Mouse (Mus musculus): Measurements from ENCODE around the gene Bora. TPM values are rescaled to one million over a fixed set of nuclear protein-coding genes. Genes with fewer than 3 reads are reported as not detected.

Bora gene
- total RNA-seq, 2 experiments from 2014 or later, result 0.59 to 0.84 TPM

DNA sequence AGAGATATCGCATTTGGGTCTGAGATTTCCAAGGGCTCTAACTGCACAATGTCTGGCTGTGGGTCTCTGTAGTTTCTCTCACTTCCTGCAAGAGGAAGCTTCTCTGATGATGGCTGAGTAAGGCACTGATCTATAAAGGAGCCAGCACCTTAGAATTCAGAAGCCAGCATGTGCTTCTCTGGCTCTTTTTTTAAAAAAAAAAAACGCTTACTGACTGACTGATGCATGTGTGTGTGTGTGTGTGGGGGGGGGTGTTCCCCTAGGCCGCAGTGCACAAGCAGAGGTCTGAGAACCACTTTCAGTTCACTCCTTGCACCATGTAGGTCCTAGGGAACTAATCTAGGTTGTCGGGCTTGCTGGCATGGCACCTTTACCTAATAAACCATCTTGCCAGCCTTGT is 4.6 kb upstream of the Bora start:
- Histone ChIP-seq H3K27ac (no peak overlapping the region), H3K4me3 (no peak overlapping the region)
- intact Hi-C loops (cut with DNase I), result no loop called here

DNA sequence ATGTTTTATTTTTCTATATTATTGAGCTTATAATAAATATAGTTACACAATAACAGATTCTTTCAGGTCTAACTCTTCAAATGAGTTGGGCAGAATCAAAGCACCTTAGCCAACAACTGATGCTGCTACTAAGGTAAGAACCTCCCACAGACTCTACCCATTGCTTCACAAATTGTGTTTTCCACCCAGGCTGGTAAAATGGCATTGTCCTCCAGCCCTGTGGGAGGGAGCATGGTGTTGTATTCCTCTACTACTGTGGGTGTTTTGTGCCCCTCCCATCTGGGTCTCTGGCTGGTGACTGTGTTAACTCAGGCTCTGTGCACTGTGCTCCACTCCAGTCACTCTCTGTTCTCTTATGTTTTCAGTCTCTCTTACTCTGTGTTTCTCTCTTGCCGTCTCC is 2.5 kb upstream of the Bora start:
- no peak overlapping the region for H3K27ac ChIP-seq
- TF ChIP-seq CTCF (IDR thresholded peaks at IDR 0.05), result no peak
- DNase-seq, result no peak
- intact Hi-C loops (cut with DNase I), result no loop called here
- H3K4me3 ChIP-seq, result no peak overlapping the region

More for the DNA sequence above, 4.6 kb upstream of the Bora start:
- TF ChIP-seq CTCF (IDR thresholded peaks at IDR 0.05), result no peak
- no peak for DNase-seq

DNA sequence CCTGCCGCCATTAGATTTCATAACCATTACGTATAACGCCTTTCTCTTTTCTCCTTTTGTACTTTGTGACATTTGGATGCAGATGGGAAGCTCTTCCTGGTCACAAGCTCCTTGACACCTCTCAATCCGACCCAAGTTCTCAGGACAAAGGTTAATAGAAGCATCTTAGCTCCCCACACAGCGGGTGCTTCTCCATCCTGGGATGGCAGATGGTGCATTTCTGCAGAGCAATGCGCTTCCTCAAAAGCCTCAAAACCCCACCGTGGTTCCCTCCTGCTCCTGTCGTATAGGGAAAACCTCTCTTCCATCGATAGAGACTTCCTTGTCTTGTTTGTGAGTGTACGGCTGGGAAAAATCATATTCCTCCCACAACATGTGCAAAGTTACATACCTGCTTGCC is 1.9 kb upstream of the Bora start:
- no peak for DNase-seq
- Histone ChIP-seq H3K27ac (no peak overlapping the region), H3K4me3 (no peak overlapping the region)
- no peak for TF ChIP-seq CTCF (IDR thresholded peaks at IDR 0.05)
- intact Hi-C loops (cut with DNase I), result no loop called here

DNA sequence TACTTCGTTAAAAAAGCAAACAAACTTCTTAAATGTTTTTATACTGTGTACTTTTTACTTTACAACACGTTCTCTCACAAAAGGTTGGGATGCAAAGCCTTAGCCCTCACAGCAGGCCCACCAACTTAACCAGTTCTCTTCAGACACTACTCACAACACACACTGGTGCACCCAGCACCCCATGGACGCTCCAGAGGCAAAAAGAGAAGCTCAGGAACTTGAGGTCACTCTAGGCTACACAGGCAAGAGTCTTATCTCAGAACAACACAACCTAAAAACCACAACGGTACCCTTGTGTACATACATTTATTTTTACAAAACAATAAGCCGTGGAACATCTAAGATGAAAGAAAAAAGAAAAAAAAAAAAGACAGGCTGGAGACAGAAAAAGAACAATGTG is 1.3 kb upstream of the Bora start:
- no peak for TF ChIP-seq CTCF (IDR thresholded peaks at IDR 0.05)
- Histone ChIP-seq H3K4me3 (peak overlapping the region; percentile 100), H3K27ac (no peak overlapping the region)
- intact Hi-C loops (cut with DNase I), result no loop called here
- no peak for DNase-seq

GRCm38 (mm10) chr14:99045378-99046030 is 518 bp upstream of the Bora start:
- intact Hi-C loops (cut with DNase I), result loop anchor here (2.0 kb wide), 1 partner anchor 55 kb away; no protein-coding TSS in a partner anchor
- H3K27ac ChIP-seq, result peak overlapping the region; percentile 96
- TF ChIP-seq CTCF (IDR thresholded peaks at IDR 0.05), result no peak
- DNase-seq, result no peak
- H3K4me3 ChIP-seq, result peak overlapping the region; percentile 100

- no peak for TF ChIP-seq CTCF (IDR thresholded peaks at IDR 0.05)
- Histone ChIP-seq H3K27ac (peak overlapping the region; percentile 96), H3K4me3 (peak overlapping the region; percentile 100)
- no peak for DNase-seq
- intact Hi-C loops (cut with DNase I), result loop anchor here (2.0 kb wide), 1 partner anchor 54 kb away; no protein-coding TSS in a partner anchor
Observed at GRCm38 (mm10) chr14:99046782-99047181, 760 bp downstream of the Bora start.

- DNase-seq, result no peak
- intact Hi-C loops (cut with DNase I), result no loop called here
- H3K4me3 ChIP-seq, result no peak overlapping the region
- no peak for TF ChIP-seq CTCF (IDR thresholded peaks at IDR 0.05)
- H3K27ac ChIP-seq, result no peak overlapping the region
Observed at GRCm38 (mm10) chr14:99058959-99059586, 13.1 kb downstream of the Bora start.

DNA sequence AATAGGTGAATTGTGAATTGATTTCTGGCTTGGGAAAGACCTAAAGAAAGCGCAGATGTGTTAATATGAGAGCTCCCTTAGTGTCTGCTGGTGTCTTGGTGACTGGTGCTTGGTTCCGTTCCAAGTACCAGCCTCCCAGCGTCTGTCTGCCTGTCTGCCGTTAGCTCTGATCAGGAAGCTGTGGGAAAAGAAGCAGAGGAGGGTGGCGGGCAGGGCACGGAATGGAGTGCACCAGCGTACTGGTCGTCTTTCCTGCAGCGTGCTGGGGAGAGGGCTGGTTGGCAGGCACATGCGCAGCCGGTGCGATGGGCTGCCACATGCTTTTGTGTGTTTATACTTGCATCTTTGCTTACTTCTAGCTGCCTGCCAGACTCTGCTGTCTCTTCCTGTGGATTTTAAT is 14.6 kb downstream of the Bora start:
- Histone ChIP-seq H3K4me3 (no peak overlapping the region), H3K27ac (no peak overlapping the region)
- no peak for DNase-seq
- intact Hi-C loops (cut with DNase I), result no loop called here
- TF ChIP-seq CTCF (IDR thresholded peaks at IDR 0.05), result no peak

GRCm38 (mm10) chr14:99063091-99063490 is 17.1 kb downstream of the Bora start:
- intact Hi-C loops (cut with DNase I), result no loop called here
- H3K27ac ChIP-seq, result no peak overlapping the region
- no peak for DNase-seq
- TF ChIP-seq CTCF (IDR thresholded peaks at IDR 0.05), result no peak
- H3K4me3 ChIP-seq, result no peak overlapping the region

DNA sequence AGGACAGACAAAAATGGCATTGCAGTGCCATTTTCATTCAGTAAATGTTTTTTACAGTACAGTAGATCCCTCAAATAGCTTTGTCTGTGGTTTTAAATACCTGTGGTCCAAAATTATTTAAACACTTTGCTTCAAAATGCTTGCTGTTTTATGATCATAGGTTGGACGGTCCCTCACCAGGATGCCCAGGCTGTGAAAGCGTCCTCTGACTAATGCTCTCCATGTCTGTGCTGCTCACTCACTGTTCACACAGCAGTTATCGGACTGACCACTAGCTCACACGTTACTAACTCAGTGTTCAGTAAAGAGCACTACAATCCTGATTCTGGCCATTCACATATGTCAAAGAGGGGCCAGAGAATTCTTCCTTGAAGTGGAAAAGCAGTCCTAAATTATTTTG is 25.1 kb downstream of the Bora start:
- no peak for DNase-seq
- Histone ChIP-seq H3K4me3 (no peak overlapping the region), H3K27ac (no peak overlapping the region)
- TF ChIP-seq CTCF (IDR thresholded peaks at IDR 0.05), result no peak
- intact Hi-C loops (cut with DNase I), result no loop called here

DNA sequence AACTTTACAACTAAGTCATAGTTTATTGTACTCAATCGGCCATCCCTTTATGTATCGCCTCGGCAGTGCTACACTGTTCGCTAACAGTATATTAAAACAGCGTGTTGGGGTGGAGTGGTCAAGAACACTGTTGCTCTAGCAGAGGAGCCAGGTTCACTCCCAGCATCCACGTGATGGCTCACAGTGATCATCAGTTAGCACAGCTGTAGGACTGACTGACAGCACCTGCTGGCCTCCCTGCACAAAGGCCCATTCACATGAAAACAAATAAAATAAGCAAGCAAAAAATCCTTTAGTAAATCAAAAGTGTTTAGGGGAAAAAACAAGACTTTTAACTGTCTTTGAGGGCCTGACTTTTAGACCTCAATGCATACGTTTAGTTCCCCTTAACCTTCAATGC is 42.9 kb downstream of the Bora start:
- intact Hi-C loops (cut with DNase I), result no loop called here
- DNase-seq, result no peak
- no peak overlapping the region for H3K27ac ChIP-seq
- no peak for TF ChIP-seq CTCF (IDR thresholded peaks at IDR 0.05)
- H3K4me3 ChIP-seq, result no peak overlapping the region

DNA sequence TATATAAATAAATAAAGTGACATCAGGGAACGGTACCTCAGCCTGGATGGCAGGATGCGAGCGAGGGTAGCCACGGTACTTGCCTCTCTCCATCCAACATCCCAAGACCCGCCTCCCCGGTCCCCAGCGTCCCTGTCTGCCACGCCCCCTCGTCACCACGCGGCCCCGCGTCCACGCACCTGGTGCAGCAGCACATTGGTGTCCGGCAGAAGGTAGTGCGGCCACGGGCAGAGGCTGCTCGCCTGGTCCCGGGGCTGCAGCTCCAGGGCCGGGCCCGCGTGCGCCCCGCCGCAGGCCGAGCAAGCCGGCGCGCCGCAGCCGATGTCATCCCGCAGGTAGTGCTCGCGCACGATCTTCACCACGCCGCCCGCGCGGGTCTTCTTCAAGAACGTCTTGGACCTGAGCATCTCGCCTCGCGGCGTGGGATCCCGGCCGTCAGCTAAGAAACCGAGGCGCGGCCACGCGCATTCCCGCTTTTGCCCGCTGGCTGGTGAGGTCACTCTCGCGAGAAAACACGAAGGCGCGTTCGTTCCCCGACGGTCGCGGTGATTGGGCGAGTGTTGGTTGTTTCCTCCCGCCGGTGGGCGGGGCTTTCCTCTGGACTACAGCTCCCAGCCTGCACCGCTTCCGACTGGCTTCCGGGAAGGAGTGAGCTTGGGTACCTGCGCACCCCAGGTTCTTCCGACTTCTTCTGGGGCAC is 53.4 kb downstream of the Bora start, which contains the start of the genes Pibf1 and Dis3:
Gene Pibf1 (plus strand): TSS at position 158 of the 700 bp plus-strand sequence.
Gene Dis3 (minus strand): TSS at position 504 of the 700 bp plus-strand sequence.
- Histone ChIP-seq H3K27ac (peak within 1 kb of the TSS; percentile 91), H3K4me3 (peak within 1 kb of the TSS; percentile 86)
- intact Hi-C loops (cut with DNase I), result no loop called here
- no peak for TF ChIP-seq CTCF (IDR thresholded peaks at IDR 0.05)
- DNase-seq, result peak; percentile 99
